Mouse (Mus musculus) erythroblast, embryonic 14.5 days (primary cell): ENCODE results near the gene Plscr1.

Experiments used
- GATA1 ChIP-seq: IDR thresholded peaks from 2 replicates; pipeline ENCODE4 v1.6.1; 2012; ENCODE audit warnings: low read length, inconsistent platforms, mixed read lengths
- TAL1 ChIP-seq: IDR thresholded peaks from 3 replicates; pipeline ENCODE4 v1.6.1; 2012; ENCODE audit warnings: low read length, inconsistent platforms, mixed read lengths

DNA sequence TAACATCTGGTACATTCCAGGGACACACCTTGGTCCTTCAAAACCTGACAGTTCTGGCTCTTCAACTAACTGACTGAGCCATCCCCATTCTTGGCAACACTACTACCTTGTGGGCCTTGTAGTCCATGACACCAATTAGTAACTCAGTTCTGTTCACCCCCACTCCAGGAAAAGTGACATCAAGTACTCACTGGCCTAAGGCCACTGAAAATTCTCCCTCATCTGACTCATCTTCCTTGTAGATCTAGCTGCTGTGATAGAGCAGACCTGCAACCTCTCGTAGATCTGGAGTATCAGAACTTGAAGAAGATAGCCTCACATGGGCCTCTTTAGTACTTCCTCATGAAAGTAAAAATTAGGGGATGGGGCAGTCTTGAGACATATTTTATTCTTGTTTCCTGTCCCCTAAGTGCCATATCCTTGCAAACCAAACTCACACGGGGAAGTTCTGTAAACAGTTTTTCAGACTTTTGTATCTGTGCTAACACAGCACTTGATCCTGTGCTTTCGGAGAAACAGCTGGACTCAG lies 23.4 kb upstream of the Plscr1 start:
- no peak for TF ChIP-seq GATA1
- TF ChIP-seq TAL1, result no peak
